Mouse (Mus musculus): ENCODE measurements around the gene Rbm20.

DNA sequence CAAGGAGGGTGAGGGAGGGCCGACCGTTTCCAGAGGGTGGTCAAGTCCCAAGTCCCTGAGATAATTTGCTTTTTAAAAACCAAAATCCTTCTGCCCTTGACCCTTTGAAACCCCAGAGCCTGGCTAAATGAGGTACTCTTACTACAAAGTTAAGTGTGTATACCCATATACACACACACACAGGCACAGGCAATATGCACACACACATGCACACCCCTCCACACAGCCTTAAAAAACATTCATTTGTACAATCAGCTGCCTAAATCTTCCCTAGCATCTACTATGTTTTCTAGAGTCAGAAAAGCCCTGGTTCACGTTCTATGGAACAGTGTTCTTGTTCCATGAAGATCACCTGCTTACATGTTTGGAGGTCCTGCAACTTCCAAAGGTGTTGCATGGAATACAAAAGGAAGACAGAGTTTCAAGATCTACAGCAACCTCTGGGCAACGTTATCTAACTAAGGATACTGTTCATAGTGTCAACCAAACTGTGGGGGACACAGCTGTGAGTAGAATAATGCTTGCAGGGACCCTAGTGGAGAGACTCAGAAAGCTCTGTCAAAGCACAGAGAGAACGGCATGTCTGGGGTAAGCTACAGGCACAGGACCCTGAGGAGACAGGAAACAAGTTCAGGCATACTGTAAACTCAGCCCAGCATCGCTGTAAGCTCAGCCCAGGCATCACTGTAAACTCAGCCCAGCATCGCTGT, 97.7 kb downstream of the Rbm20 start:
- TF ChIP-seq EP300 (IDR thresholded peaks at IDR 0.05; ENCODE audit: insufficient read depth, low read depth, low read length) (no peak), POLR2A (IDR thresholded peaks at IDR 0.05; ENCODE audit: insufficient read depth, low read depth, low read length) (no peak), CTCF (IDR thresholded peaks at IDR 0.05) (no peak)

All from heart, adult 2 months (tissue).